Mouse (Mus musculus) ovary, postnatal 14 days (tissue): ENCODE measurements around the gene Zfhx3.

Experiments used
- DNase-seq: peaks from one replicate; pipeline ENCODE4 v3.0.0; 2022; ENCODE audit warnings: low spot score

Zfhx3 gene

DNA sequence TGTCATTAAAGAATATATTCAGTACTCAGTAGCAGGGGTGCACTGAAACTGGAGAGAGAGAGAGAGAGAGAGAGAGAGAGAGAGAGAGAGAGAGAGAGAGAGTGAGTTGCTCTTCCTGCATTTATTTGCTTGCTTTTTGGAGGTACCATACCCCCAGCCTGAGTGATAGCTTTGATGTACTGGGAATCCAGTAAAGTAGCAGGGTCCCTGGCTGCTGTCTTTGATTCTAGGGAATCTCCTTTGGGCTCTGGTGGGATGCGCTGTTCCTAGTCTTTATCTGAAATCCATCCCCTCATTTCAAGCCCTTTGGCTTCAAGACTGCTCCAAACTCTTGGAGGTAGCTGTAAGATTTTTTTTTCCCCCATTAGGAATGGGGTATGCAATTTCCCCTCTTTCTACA lies 759.8 kb downstream of the Zfhx3 start:
- no peak for DNase-seq

DNA sequence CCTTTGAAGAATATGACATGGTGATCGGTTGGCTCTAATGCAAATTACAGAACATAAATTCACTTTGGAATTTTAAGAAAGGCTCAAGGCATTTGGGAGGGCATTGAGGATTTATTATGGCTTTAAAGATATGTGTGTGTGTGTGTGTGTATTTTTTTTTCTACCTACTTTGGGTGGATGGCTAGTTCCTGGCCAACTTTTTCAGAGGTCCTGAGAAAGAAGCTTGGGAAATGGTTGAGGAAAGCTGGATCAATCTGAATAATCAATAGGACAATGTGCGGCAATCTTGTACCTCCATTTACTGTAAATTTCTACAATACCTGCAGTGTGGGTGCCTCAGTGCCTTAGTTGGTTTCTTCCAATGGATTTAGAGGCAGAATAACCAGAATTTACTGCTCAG lies 763.3 kb downstream of the Zfhx3 start:
- no peak for DNase-seq

DNA sequence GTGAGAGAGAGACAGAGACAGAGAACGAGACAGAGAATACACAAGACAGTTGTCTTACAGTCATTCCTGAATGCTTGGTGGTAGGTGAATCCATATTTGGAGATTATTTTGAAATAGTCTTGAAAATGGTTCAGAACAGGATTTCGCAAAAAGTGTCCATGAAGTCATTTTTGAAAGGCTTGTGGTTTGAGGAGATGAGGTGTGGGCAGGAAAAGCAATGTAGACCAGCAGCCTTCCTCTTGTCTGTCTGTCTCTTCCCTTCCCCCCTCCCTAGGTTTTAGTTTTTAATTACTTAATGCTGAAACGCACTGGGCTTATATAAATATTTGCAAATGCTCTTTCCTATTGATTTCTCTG lies 764.0 kb downstream of the Zfhx3 start:
- no peak for DNase-seq

DNA sequence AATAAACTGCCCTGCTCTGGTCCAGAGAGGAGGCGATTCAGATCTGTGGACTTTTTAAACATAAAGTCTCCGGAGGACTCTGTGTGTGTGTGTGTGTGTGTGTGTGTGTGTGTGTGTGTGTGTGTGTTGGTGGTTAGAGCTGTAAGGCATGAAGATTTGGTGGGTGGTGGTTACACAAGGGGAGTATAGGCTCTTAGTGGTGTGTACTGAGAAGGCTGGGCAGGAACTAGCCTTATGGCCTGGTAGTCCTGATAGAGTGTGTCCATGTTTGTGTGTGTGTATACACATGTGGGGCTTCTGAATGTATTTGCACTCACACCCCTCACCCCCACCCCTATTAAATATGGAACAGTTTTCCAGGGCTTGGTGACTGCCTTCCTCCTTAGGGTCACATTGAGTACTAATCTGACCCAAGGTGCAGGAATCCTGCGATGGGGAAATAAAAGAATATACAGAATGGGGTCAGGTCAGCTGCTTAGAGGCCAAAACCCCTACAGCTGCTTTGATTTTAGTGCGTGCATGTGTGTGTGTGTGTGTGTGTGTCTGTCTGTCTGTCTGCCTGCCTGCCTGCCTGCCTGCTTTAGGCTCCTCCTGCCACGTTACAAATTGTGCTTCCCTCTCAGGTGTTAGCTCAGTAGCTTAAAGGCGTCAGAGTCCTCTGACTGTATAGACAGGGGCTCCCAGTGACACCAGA lies 764.6 kb downstream of the Zfhx3 start:
- DNase-seq = no peak

DNA sequence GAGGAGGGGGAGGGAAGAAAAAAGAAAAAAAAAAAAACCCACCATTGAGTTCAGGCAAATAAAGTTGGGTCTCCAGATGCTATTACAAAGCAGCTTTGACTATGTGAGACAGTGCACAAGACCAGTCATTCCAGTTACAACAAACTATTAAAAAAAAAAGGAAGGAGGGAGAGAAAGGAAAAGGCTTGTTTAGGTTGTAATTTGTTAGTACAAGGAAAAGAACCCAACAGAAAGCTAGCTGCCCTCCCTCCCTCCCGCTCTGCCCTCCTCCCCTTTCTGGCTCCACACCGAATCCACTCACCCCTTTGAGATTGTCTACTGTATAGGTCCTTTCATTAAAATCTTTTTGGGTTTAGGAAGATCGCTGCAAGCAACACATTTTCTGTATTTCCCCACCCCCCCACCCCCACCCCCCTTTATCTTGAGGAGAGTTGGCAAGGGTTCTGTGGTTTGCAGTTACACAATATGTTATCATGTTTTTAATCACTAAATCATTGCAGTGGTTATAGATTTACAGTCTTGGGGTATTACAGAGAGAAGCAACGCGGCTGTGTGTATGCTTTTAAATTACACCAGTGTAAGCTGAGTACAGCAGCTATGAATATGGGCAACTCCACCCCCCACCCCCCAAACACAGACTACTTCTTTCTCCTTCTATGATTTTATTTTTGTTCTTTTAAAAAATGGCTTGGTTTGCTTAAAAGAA lies 765.3 kb downstream of the Zfhx3 start:
- no peak for DNase-seq

GRCm38 (mm10) chr8:108708833-108709387 lies 766.5 kb downstream of the Zfhx3 start:
- DNase-seq = no peak

DNA sequence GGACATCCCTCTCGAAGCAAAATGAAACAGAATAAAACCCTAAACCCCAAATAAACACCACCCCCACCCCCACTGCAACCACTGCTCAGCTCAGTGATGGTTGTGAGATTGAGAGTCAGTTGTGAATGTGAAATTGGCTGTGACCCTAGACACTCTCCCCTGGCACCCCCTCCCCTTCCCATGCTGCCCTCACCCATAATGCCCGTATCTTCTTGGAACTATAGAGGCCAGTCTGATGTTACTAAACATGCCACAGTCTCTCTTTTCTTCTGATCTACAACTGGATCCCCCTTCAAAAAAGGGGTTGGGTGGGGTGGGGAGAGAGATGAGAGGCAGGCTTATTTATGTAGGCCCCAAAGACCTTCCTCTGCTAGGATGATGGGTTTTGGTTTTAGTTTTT lies 767.0 kb downstream of the Zfhx3 start:
- DNase-seq = no peak

- DNase-seq = no peak
These were observed 767.6 kb downstream of the Zfhx3 start for GRCm38 (mm10) chr8:108709928-108710606.

DNA sequence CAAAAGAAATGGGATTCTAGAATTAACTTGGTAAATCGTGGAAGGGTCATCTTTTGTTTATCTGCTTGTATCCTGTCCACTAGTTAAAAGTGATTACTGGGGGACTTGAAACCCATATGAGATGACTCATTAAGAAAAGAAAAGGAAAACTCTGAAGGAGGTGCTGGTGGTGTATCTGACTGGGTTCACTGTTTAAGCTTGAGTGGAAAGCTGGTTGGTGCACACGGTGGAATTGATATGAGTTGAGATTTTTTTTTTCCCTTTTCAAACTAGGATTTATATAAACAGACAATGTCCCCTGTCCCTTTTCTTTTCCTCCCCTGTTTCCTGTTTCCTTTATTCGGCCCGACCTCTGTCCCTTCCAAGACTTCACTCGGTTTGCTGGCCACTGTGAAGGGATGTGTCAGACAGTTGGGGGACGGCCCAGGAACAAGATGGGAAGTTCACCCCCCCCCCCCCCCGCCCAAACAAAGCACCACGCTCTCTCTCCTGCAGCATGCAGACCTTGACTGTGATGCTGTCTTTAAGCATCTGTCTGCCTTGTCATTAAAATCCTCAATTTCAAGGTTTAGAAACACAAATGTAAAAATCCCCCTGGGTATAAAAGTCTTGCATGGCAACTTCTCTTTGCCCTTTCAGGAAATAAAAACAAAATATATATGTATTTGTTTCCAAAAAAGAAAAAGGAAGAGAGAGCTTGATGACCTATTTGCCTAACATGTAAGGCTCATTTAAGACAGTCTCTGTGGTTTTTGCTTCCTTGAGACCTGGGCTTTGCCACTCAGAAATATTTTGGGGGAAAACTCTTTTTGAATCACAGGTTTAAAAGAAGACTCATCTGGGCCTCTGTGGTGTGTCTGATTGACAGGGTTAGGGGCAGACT lies 768.4 kb downstream of the Zfhx3 start:
- DNase-seq = no peak

DNA sequence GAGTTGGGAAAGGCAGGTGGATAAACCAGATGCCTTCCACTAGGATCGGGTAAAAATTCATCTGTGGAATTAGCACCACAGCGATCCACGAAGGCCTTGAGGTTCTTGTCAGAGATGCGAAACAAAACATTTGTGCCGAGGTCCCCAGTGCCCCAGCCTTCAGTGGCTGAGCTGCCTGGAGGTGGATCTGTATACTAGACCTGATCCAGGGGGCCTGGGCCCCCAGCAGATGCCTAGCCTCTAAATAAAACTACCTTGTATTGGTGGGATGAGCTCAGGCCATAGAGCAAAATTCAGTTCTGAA lies 769.0 kb downstream of the Zfhx3 start:
- DNase-seq = no peak

GRCm38 (mm10) chr8:108712001-108712411 lies 769.6 kb downstream of the Zfhx3 start:
- no peak for DNase-seq

DNA sequence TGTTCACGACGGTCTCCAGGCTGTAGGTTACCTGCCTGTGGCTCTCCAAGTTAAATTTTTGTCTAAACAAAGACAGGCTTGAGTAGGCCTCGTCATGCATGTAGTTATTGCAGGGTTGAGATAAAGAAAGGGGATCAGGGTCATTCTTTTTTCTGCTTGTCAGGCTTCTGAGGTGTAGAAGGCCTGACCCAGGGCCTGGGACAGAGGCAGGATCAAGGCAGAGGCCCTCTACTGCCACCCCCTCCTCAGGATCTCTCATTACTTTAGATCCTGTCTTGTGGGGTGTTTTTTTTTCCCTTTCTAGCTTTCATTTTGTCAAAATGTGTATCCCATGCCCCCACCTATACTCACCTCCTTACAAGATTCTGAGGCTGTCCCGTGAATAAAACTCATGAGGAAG lies 770.2 kb downstream of the Zfhx3 start:
- no peak for DNase-seq

DNA sequence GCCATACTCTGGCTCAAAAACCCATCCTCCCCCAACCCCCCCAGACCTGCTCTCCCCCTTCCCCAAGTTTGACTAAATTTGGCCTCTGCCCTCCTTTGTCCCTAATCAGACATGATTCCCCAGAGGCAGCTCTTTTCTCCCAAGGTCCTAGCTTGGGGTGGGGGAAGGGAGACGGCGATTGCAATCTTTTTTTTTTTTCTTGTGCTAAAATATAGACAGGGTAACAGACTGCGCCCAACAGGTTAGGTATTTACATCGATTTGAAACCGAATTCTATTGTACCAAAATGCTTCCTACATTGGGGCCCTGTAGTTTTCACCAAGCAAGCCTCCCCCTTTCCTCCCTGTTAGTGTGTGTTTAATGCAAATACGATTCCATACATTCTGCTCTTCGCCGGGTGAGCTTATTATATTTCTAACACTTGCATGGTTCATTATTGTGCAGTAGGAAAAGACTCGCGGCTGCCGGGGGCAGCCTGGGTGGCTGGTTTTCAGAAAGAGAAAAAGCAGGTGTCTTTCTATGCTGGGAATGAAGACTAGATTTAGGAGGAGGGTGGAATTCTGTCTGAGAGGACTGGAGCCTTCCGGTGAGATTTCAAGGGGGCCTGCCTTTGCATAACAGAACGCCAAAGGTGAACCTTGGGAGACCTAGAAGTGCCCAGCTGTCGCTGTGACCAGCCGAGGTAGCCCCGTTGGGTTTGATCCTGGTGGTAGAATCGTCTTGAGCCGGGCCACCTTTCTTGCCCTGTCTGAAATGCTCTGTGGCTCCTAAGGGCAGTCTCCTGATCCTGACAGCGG lies 771.1 kb downstream of the Zfhx3 start:
- no peak for DNase-seq

DNA sequence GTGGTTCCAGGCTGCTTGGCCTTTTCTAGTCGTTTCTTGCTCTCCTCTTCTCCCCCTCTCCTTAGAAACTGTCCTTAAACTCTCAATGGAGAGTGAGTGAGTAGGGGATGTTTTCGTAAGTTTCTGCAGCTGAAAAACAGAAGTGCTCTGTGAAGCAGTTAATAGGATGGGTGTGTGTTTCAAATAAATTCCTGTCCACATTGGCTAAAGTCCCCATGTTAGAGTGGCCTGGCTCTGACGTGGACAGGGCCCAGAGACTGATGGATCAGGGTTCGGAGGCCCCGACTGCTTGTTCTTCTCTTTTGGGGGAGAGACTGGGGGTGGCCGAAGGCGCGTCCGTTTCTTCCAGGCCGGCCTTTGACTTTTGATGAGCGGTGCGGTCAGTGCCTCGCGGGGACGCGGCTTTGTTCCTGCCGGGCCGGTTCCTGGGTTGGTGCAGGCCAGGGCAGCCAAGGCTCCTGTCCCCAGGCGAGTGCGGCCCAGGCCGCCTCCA lies 771.7 kb downstream of the Zfhx3 start:
- no peak for DNase-seq

- peak; percentile 47 for DNase-seq
These were observed 772.4 kb downstream of the Zfhx3 start for GRCm38 (mm10) chr8:108714636-108715415.

DNA sequence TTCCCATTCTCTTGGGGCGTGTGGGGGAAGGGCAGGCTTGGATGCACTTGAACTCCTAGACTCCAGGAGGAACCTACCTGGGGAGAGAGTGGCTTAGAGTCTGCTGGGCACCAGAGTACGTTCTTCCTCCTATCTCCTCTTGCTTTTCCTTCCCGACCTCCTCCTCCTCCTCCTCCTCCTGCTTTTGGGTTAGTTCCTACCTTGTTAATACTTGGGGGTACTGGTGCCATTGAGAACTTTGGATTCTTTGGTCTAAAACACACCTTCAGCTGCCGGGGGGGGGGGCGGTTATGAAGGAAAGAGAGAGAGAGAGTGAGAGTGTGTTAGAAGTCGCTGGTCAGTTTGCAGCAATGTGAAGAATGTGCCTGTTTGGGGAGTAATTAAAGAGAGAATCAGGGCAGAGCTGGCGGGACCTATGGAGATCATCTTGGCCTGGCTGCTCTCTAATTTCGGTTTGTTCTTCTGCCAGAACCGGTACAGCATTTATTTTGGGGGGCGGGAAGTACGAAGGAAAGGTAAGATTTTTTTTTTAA lies 773.0 kb downstream of the Zfhx3 start:
- no peak for DNase-seq

DNA sequence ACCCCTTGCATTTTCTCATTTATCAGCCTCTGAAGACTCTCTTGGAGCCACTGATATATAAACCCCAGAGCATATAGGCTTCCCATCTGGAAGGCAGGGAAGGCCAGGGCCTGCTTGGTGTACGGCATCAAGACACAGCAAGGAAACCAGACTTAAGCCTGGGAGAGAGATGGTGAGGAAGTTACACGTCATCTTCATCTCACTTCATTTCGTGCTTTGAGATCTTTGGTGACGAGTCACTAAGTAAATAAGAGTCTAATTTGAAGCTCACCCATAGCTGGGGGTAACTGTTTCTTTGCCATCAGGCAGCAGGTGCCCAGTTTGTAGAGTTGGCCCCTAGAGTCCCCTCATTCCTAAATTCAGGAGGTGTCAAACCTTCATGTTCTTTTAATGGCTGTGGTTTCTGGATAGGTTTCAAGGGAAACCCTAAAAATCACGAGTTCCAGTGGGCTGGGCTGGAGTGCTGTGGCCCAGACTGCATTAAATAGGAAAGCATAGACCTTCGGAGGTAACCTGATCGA lies 773.9 kb downstream of the Zfhx3 start:
- no peak for DNase-seq

- DNase-seq = no peak
These were observed 775.1 kb downstream of the Zfhx3 start for GRCm38 (mm10) chr8:108717545-108717944.

- DNase-seq = no peak
These were observed 775.6 kb downstream of the Zfhx3 start for GRCm38 (mm10) chr8:108718031-108718430.

- no peak for DNase-seq
These were observed 778.4 kb downstream of the Zfhx3 start for GRCm38 (mm10) chr8:108720840-108721239.
